Mouse (Mus musculus): Measurements from ENCODE around the gene Ms4a14. TPM values are rescaled to one million over a fixed set of nuclear protein-coding genes. Genes with fewer than 3 reads are reported as not detected.
"Not testable (repeated sequence)": the region's sequence is repeated elsewhere in the genome, so short reads cannot be mapped to it uniquely, and the experiment has no call there.

Gene Ms4a14
- total RNA-seq, 2 experiments from 2014 or later, result 0.10 to 0.22 TPM

GRCm38 (mm10) chr19:11264602-11265185, 49.6 kb downstream of the Ms4a14 start:
- no peak for DNase-seq (ENCODE audit: low spot score)
- intact Hi-C loops (cut with DNase I), result no loop called here

- DNase-seq (ENCODE audit: low spot score), result no peak
- intact Hi-C loops (cut with DNase I), result no loop called here
Observed at GRCm38 (mm10) chr19:11263549-11263948, 50.7 kb downstream of the Ms4a14 start.

- DNase-seq (ENCODE audit: low spot score); intact Hi-C loops (cut with DNase I): not testable (repeated sequence)
Observed at GRCm38 (mm10) chr19:11262932-11263331, 51.3 kb downstream of the Ms4a14 start.

- intact Hi-C loops (cut with DNase I), result no loop called here
Observed at GRCm38 (mm10) chr19:11261522-11261921, 52.7 kb downstream of the Ms4a14 start.

More at GRCm38 (mm10) chr19:11261522-11261921, 52.7 kb downstream of the Ms4a14 start:
- DNase-seq (ENCODE audit: low spot score), result no peak

Other genes with a start within 250 kb of the Ms4a14 start
- gene Ms4a8a, start 233.4 kb downstream of the Ms4a14 start, total RNA-seq (2021), result 1 to 10 TPM; 1.2 to 1.8 TPM
- gene 1700017D01Rik, start 183.6 kb downstream of the Ms4a14 start, total RNA-seq (2021), result not detected
- gene 1700025F22Rik, start 149.1 kb downstream of the Ms4a14 start, total RNA-seq (2021), result not detected
- gene Ms4a13, start 117.7 kb downstream of the Ms4a14 start, total RNA-seq (2021), result not detected
- gene Ms4a12, start 82.0 kb downstream of the Ms4a14 start, total RNA-seq (2021), result not detected
- under 1 TPM; 0.49 to 0.67 TPM for gene Ms4a1, start 48.2 kb downstream of the Ms4a14 start, total RNA-seq (2021)
- gene Ms4a5, start 30.6 kb downstream of the Ms4a14 start, total RNA-seq (2021), result not detected
- 1 to 10 TPM in 1 of 2 experiments, under 1 TPM in 1; 0.73 to 2.2 TPM for gene Ms4a7, start 21.7 kb upstream of the Ms4a14 start, total RNA-seq (2021)
- gene Ms4a4a, start 61.1 kb upstream of the Ms4a14 start, total RNA-seq (2021), result 1 to 10 TPM; 4.8 to 7.8 TPM
- not detected for gene Ms4a4c, start 90.3 kb upstream of the Ms4a14 start, total RNA-seq (2021)
- gene Ms4a4b, start 129.1 kb upstream of the Ms4a14 start, total RNA-seq (2021), result under 1 TPM; 0.36 to 0.56 TPM
- 10 to 100 TPM in 1 of 2 experiments, 1 to 10 TPM in 1; 8.9 to 10.1 TPM for gene Ms4a6c, start 154.9 kb upstream of the Ms4a14 start, total RNA-seq (2021)
- gene Gm8369, start 171.5 kb upstream of the Ms4a14 start, total RNA-seq (2021), result not detected
- 1 to 10 TPM; 5.7 to 6.1 TPM for gene Ms4a6b, start 202.1 kb upstream of the Ms4a14 start, total RNA-seq (2021)
- gene Ms4a4d, start 222.3 kb upstream of the Ms4a14 start, total RNA-seq (2021), result 10 to 100 TPM in 1 of 2 experiments, 1 to 10 TPM in 1; 5.6 to 10.3 TPM